Mouse (Mus musculus) testis, adult 2 months (tissue): ENCODE data around the gene Mast3.

Experiments
- CTCF ChIP-seq: fragments of 200-500 bp; IDR thresholded peaks from 2 replicates; pipeline ENCODE4 v1.5.1; 2012; ENCODE audit warnings: low read depth, mild to moderate bottlenecking, inconsistent platforms, low read length, moderate library complexity; ENCODE audit not compliant: control insufficient read depth, insufficient read depth, insufficient replicate concordance
- POLR2A ChIP-seq: fragments of 200-500 bp; IDR thresholded peaks from 2 replicates; pipeline ENCODE4 v1.6.1; 2012; ENCODE audit warnings: low read depth, mild to moderate bottlenecking, inconsistent platforms, low read length, moderate library complexity; ENCODE audit not compliant: control insufficient read depth

- TF ChIP-seq CTCF (no peak), POLR2A (no peak)
Measured at GRCm38 (mm10) chr8:70801156-70801555, 3.7 kb downstream of the Mast3 start.
